Mouse (Mus musculus) thymus, postnatal 4 days (tissue): ENCODE results near the gene Olfr1320.

ENCODE experiments used
- DNase-seq: peaks from one replicate; pipeline ENCODE4 v3.0.0; 2021

Gene Olfr1320

GRCm38 (mm10) chrX:49672033-49672432, at the start of gene Olfr1320:
Gene Olfr1320 (plus strand): TSS chrX:49672333.
- no peak for DNase-seq

DNA sequence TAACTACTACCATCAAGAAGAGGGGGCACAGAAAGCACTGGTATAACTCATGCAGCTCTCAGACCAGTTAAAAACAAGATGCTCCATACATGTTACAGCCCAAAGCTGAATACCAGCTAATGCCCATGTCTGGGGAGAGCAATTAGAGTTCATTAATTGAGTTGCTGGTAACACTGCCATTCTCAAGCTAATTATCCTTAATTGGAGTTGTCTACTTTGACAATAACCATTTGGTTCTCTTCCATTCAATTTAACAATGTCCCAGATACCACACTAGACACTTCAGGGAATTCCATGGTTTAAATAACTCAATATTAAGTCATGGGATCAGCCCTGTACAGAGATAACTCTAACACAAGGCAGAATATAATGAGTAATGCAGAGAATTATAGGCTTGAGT, 44.6 kb upstream of the Olfr1320 start:
- no peak for DNase-seq

DNA sequence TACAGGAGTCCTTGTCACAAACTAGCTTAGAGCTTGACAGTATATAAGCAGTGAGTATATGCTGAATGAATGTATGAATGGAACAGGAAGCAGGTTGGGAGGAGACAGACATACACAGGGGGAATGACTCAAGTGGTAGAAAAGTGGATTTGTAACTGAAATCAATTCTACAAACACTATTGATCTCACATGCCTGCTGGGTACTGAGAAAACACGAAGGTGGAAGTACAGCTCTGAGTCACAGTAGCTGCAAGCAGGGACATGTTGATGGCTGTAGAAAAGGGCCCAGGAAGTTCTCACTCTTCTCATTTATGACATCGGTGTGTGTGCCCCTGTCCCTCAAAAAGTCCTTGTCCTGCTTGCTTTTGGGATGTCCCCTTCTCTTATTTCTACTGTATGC, 40.9 kb upstream of the Olfr1320 start:
- DNase-seq: no peak

- peak; percentile 40 for DNase-seq
These were observed 11.4 kb upstream of the Olfr1320 start for GRCm38 (mm10) chrX:49660781-49661180.
